Mouse (Mus musculus): ENCODE results near the gene Tppp3. TPM values are rescaled to one million over a fixed set of nuclear protein-coding genes. Genes with fewer than 3 reads are reported as not detected.

Tppp3 gene
- polyA plus RNA-seq, 1 experiment from 2014 or later: 11.6 TPM

DNA sequence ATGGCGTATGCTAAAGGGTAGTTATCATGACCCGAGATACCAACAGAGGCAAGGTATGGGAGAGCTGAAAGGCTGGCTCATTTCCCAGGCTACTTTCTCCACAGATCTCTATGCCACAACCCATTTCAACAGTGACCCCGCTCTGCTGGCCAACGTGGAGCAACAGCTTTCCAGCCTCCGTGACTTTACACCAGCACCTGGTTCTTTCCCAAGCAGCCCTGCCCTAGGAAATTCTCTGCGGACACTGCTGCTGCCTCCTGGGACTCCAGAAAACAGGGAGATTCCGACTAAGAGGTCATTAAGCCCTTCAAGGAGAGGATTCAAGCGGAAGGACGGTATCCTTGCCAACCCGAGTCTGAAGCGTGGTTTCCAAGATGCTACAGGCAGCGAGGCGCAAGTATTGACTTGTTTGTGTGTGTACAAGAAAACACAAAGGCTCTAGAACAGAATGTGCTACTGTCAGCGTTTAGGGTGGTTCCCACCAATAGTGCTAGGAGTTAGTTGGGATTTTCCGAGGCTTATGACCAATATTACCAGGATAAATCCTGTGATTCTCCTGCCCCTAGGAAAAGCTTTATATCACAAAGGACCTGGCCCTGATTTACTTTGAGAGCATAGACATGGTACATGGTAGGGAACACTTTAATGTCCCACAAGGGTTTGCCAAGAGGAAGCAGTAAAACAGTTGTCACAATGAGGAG, 19.3 kb downstream of the Tppp3 start:
- Histone ChIP-seq H3K9me3 (ENCODE audit: control insufficient read depth, low read length) (no peaks in the 10 kb centered on the region), H3K36me3 (ENCODE audit: control insufficient read depth, insufficient read depth, low read length) (no peaks in the 10 kb centered on the region), H3K4me1 (ENCODE audit: control insufficient read depth in 2 of 2, insufficient read depth in 2 of 2, low read length in 2 of 2) (no peaks in the 10 kb centered on the region; a peak in 1 of 4 replicates), H3K4me3 (ENCODE audit: control insufficient read depth in 1 of 2, insufficient read depth in 1 of 2, low read depth in 1 of 2, low read length in 2 of 2) (no peak overlapping the region), H3K27ac (replicated peaks in 1 of 2; ENCODE audit: control insufficient read depth in 1 of 2, insufficient read depth in 1 of 2, low read depth in 2 of 2, low read length in 2 of 2) (no peak overlapping the region), H3K9ac (ENCODE audit: low read length) (no peak overlapping the region), H3K27me3 (ENCODE audit: control insufficient read depth, insufficient read depth, low read length) (no peaks in the 10 kb centered on the region), H3K4me2 (ENCODE audit: low read length) (no peak overlapping the region)
- 52% methylated on average over 15 of the region's 15 CpGs for WGBS
- ATAC-seq (ENCODE audit: insufficient number of reproducible peaks, insufficient read depth, low FRiP score, low read depth): no peak

DNA sequence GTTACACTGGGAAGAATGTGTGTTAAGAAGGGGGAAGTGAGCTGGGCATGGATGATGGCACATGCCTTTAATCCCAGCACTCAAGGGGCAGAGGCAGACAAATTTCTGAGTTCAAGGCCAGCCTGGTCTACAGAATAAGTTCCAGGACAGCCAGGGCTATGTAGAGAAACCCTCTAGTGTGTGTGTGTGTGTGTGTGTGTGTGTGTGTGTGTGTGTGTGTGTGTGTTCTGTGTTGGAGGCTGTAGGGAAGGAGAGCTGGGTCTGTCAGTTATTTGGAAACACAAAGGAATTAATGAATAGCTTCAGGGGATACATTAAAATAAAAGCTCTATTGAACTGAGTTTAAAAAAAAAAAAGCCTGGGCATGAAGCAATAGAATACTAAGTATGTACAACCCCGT, 20.3 kb downstream of the Tppp3 start:
- H3K4me2 ChIP-seq (ENCODE audit: low read length): no peak overlapping the region
- no peaks in the 10 kb centered on the region for H3K9me3 ChIP-seq (ENCODE audit: control insufficient read depth, low read length)
- ATAC-seq (ENCODE audit: insufficient number of reproducible peaks, insufficient read depth, low FRiP score, low read depth): no peak
- 65% methylated on average over 1 of the region's 1 CpGs for WGBS
- H3K27ac ChIP-seq (replicated peaks in 1 of 2; ENCODE audit: control insufficient read depth in 1 of 2, insufficient read depth in 1 of 2, low read depth in 2 of 2, low read length in 2 of 2): no peak overlapping the region
- no peak overlapping the region for H3K9ac ChIP-seq (ENCODE audit: low read length)
- H3K4me1 ChIP-seq (ENCODE audit: control insufficient read depth in 2 of 2, insufficient read depth in 2 of 2, low read length in 2 of 2): no peaks in the 10 kb centered on the region; a peak in 1 of 4 replicates
- H3K27me3 ChIP-seq (ENCODE audit: control insufficient read depth, insufficient read depth, low read length): no peaks in the 10 kb centered on the region
- no peaks in the 10 kb centered on the region for H3K36me3 ChIP-seq (ENCODE audit: control insufficient read depth, insufficient read depth, low read length)
- H3K4me3 ChIP-seq (ENCODE audit: control insufficient read depth in 1 of 2, insufficient read depth in 1 of 2, low read depth in 1 of 2, low read length in 2 of 2): no peak overlapping the region

DNA sequence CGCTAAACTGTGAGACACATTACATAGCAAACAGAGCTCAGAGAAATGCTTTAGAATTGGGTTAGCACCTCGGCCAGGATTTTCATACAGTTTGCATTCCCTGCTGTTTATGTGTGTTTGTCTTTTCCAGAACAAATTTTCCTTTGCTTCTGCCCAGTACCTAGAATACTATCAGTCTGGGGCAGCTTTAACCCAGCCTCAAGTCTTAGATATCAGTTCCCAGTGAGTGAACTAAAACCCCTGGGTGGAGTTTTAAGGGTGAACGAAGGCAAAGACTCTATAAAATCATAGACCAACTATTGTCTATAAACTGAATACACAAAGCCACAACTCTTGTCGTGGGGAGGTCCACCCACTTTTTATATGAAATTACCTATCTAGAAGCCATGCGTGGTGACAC, 22.7 kb downstream of the Tppp3 start:
- H3K4me3 ChIP-seq (ENCODE audit: control insufficient read depth in 1 of 2, insufficient read depth in 1 of 2, low read depth in 1 of 2, low read length in 2 of 2): no peak overlapping the region
- H3K27me3 ChIP-seq (ENCODE audit: control insufficient read depth, insufficient read depth, low read length): no peaks in the 10 kb centered on the region
- WGBS: 79% methylated on average over 5 of the region's 5 CpGs
- H3K36me3 ChIP-seq (ENCODE audit: control insufficient read depth, insufficient read depth, low read length): no peaks in the 10 kb centered on the region
- no peak overlapping the region for H3K27ac ChIP-seq (replicated peaks in 1 of 2; ENCODE audit: control insufficient read depth in 1 of 2, insufficient read depth in 1 of 2, low read depth in 2 of 2, low read length in 2 of 2)
- peaks cover 0 to 2% of the 10 kb centered on the region in 2 experiments; a peak in 2 of 4 replicates for H3K4me1 ChIP-seq (ENCODE audit: control insufficient read depth in 2 of 2, insufficient read depth in 2 of 2, low read length in 2 of 2)
- H3K9me3 ChIP-seq (ENCODE audit: control insufficient read depth, low read length): no peaks in the 10 kb centered on the region
- ATAC-seq (ENCODE audit: insufficient number of reproducible peaks, insufficient read depth, low FRiP score, low read depth): no peak
- no peak overlapping the region for H3K9ac ChIP-seq (ENCODE audit: low read length)
- H3K4me2 ChIP-seq (ENCODE audit: low read length): no peak overlapping the region

DNA sequence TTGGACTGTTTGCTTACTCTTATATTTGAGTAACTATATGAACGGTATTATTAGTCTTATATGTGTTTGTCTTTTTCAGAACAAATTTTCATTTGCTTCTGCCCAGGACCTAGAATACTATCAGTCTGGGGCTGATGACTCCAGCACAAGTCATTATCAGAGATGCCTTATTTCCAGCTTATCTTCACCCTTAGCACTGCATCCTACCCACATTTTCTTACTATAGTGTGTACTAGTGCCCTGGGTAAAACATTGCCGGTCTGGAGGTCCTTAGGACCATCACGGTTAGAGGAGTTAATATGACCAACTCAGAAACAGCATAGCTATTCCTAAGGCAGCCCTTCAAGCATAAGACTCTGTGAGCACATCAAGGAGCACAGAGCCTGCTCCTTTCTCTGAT, 23.1 kb downstream of the Tppp3 start:
- no peak for ATAC-seq (ENCODE audit: insufficient number of reproducible peaks, insufficient read depth, low FRiP score, low read depth)
- Histone ChIP-seq H3K4me3 (ENCODE audit: control insufficient read depth in 1 of 2, insufficient read depth in 1 of 2, low read depth in 1 of 2, low read length in 2 of 2) (no peak overlapping the region), H3K4me1 (ENCODE audit: control insufficient read depth in 2 of 2, insufficient read depth in 2 of 2, low read length in 2 of 2) (peaks cover 0 to 2% of the 10 kb centered on the region in 2 experiments; a peak in 2 of 4 replicates), H3K9ac (ENCODE audit: low read length) (no peak overlapping the region), H3K27ac (replicated peaks in 1 of 2; ENCODE audit: control insufficient read depth in 1 of 2, insufficient read depth in 1 of 2, low read depth in 2 of 2, low read length in 2 of 2) (no peak overlapping the region), H3K9me3 (ENCODE audit: control insufficient read depth, low read length) (no peaks in the 10 kb centered on the region), H3K27me3 (ENCODE audit: control insufficient read depth, insufficient read depth, low read length) (no peaks in the 10 kb centered on the region), H3K36me3 (ENCODE audit: control insufficient read depth, insufficient read depth, low read length) (no peaks in the 10 kb centered on the region), H3K4me2 (ENCODE audit: low read length) (no peak overlapping the region)
- 81% methylated on average over 3 of the region's 3 CpGs for WGBS

DNA sequence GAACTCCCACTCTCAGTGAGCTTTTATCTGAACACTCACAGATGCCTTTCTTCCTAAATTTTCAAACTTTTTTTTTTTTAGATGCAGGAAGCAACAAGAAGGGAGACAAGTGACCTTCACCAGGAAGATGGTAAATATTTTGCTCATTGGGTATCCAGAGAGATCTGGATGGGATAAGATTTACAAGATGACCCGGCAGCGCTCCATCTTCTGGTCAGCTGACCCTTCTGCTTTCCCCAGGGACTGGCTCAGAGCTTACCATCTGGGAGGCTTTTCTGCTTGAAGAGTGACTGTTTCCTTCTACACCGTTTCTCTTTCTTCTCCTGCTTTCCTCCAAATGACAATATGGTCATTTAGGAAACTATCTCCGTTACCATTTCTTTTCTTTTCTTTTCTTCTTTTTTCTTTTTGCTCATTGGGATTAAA, 25.2 kb downstream of the Tppp3 start:
- Histone ChIP-seq H3K4me1 (ENCODE audit: control insufficient read depth in 2 of 2, insufficient read depth in 2 of 2, low read length in 2 of 2) (peaks cover 0 to 2% of the 10 kb centered on the region in 2 experiments; a peak in 1 of 4 replicates), H3K4me3 (ENCODE audit: control insufficient read depth in 1 of 2, insufficient read depth in 1 of 2, low read depth in 1 of 2, low read length in 2 of 2) (no peak overlapping the region), H3K36me3 (ENCODE audit: control insufficient read depth, insufficient read depth, low read length) (no peaks in the 10 kb centered on the region), H3K9ac (ENCODE audit: low read length) (no peak overlapping the region), H3K9me3 (ENCODE audit: control insufficient read depth, low read length) (no peaks in the 10 kb centered on the region), H3K27ac (replicated peaks in 1 of 2; ENCODE audit: control insufficient read depth in 1 of 2, insufficient read depth in 1 of 2, low read depth in 2 of 2, low read length in 2 of 2) (0 out of 4 replicates have a peak overlapping the region, but pooled peaks of 1 of the 2 experiments have one; percentile 9), H3K27me3 (ENCODE audit: control insufficient read depth, insufficient read depth, low read length) (no peaks in the 10 kb centered on the region), H3K4me2 (ENCODE audit: low read length) (no peak overlapping the region)
- 36% methylated on average over 4 of the region's 4 CpGs for WGBS
- ATAC-seq (ENCODE audit: insufficient number of reproducible peaks, insufficient read depth, low FRiP score, low read depth): no peak

DNA sequence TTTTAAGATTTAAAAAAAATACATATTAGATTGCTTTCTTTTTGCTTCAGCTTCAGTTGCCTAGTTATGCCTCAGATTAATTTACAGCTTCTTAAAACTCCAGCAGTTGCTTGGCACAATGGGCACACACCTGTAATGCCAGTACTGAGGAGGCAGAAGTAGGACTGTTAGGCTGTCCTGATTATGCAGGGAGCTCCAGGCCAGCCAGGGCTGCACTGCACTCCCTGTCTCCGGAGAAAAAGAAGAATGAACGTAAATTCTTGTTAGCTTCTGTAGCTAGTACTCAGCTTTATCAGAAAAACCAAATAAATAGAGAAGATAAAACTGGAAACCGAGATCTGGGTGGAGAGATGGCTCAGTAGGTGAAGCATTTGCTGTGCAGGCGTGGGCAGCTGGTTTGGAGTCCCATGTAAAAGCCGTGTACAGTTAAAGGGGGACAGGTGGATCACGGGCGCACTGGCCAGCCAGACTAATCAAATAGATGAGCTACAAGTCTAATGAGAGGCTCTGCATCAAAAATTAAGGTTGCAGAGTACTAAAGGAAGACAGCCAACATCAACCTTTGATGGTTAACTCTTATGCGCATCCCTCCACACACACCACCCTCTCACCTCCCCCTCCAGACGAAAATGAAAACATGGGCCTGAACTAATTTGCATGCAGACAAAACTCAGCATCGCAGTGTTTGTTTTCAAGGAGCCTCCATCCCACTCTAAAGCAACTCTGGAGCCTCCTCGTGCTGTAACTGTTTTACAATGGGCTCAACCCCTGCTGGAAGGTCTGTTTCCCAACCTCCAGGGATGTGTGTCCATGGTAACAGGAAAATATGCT, 25.8 kb downstream of the Tppp3 start:
- Histone ChIP-seq H3K36me3 (ENCODE audit: control insufficient read depth, insufficient read depth, low read length) (no peaks in the 10 kb centered on the region), H3K27me3 (ENCODE audit: control insufficient read depth, insufficient read depth, low read length) (no peaks in the 10 kb centered on the region), H3K9ac (ENCODE audit: low read length) (no peak overlapping the region), H3K27ac (replicated peaks in 1 of 2; ENCODE audit: control insufficient read depth in 1 of 2, insufficient read depth in 1 of 2, low read depth in 2 of 2, low read length in 2 of 2) (no peak overlapping the region), H3K9me3 (ENCODE audit: control insufficient read depth, low read length) (no peaks in the 10 kb centered on the region), H3K4me3 (ENCODE audit: control insufficient read depth in 1 of 2, insufficient read depth in 1 of 2, low read depth in 1 of 2, low read length in 2 of 2) (no peak overlapping the region), H3K4me2 (ENCODE audit: low read length) (no peak overlapping the region), H3K4me1 (ENCODE audit: control insufficient read depth in 2 of 2, insufficient read depth in 2 of 2, low read length in 2 of 2) (peaks cover 0 to 2% of the 10 kb centered on the region in 2 experiments; a peak in 1 of 4 replicates)
- ATAC-seq (ENCODE audit: insufficient number of reproducible peaks, insufficient read depth, low FRiP score, low read depth): no peak
- WGBS: 37% methylated on average over 11 of the region's 11 CpGs

DNA sequence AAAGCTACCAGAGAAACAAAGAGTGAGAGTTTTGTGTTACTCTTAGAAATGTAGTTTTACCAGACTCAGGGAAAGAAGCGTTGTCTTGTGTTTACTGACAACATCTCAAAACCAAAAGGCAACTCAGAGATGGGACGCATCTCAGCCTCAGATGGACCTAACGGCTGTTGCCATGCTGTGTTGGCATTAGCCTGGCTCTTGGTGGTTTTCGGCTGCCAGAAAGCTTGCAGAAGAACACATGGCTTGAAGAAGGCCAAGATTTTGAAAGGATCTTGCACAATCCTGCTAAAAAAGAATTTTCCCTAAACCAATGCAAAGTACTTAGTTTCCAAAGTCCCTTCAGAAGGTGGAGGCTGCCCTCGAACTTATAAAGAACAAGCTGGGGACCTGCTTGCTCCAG, 28.7 kb downstream of the Tppp3 start:
- no peak overlapping the region for H3K27ac ChIP-seq (replicated peaks in 1 of 2; ENCODE audit: control insufficient read depth in 1 of 2, insufficient read depth in 1 of 2, low read depth in 2 of 2, low read length in 2 of 2)
- H3K9ac ChIP-seq (ENCODE audit: low read length): no peak overlapping the region
- no peak overlapping the region for H3K4me3 ChIP-seq (ENCODE audit: control insufficient read depth in 1 of 2, insufficient read depth in 1 of 2, low read depth in 1 of 2, low read length in 2 of 2)
- H3K9me3 ChIP-seq (ENCODE audit: control insufficient read depth, low read length): no peaks in the 10 kb centered on the region
- H3K4me1 ChIP-seq (ENCODE audit: control insufficient read depth in 2 of 2, insufficient read depth in 2 of 2, low read length in 2 of 2): peaks cover under 1 to 2% of the 10 kb centered on the region in 2 experiments; a peak in 2 of 4 replicates
- H3K36me3 ChIP-seq (ENCODE audit: control insufficient read depth, insufficient read depth, low read length): no peaks in the 10 kb centered on the region
- ATAC-seq (ENCODE audit: insufficient number of reproducible peaks, insufficient read depth, low FRiP score, low read depth): no peak
- whole genome bisulfite sequencing: 85% methylated on average over 5 of the region's 5 CpGs
- peaks cover 4% of the 10 kb centered on the region; the same call in 1 of the 2 replicates for H3K27me3 ChIP-seq (ENCODE audit: control insufficient read depth, insufficient read depth, low read length)
- H3K4me2 ChIP-seq (ENCODE audit: low read length): no peak overlapping the region

Measured in heart, embryonic 14.5 days (tissue).